Mouse (Mus musculus) E14TG2a.4 (cell line): ENCODE measurements around the gene Tnfrsf23.

Source experiments
- CTCF ChIP-seq: conservative IDR thresholded peaks from 2 replicates; pipeline ENCODE4 v1.5.1; 2014; ENCODE audit warnings: low read length
- NANOG ChIP-seq: IDR thresholded peaks from 2 replicates; pipeline ENCODE4 v1.6.1; 2014; ENCODE audit warnings: borderline replicate concordance, low read length, mixed read lengths
- POU5F1 ChIP-seq: IDR thresholded peaks from 2 replicates; pipeline ENCODE4 v1.6.1; 2014; ENCODE audit warnings: low read length, borderline replicate concordance

DNA sequence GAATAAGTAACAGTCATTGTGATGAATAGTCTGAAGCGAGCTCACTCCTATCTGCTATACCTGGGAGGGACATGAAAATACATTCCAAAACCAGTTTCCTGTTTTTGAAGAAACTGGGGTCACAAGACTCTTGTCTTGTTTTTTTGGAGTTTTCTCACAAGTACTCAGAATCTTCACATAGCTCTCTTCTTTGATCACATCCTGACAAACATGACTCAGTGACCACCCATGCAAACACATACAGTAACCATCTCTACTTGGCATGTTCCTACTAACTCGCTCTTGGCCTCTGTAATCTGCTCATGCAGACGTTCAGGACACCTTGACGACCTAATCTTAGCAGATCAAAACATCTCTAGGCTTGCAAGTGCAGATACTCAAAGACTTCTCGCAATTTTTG is 60.5 kb downstream of the Tnfrsf23 start:
- no peak for TF ChIP-seq CTCF
- no peak for TF ChIP-seq NANOG
- no peak for TF ChIP-seq POU5F1
